Mouse (Mus musculus): ENCODE data around the gene Vapb.

- TF ChIP-seq CTCF (IDR thresholded peaks at IDR 0.05; ENCODE audit: low read depth) (no peak), EP300 (IDR thresholded peaks at IDR 0.05; ENCODE audit: low read depth) (no peak)
These were observed 6.8 kb upstream of the Vapb start for GRCm38 (mm10) chr2:173730444-173730966.
